Mouse (Mus musculus) heart, postnatal 0 days (tissue): Measurements from ENCODE around the gene Pmp22. TPM values are rescaled to one million over a fixed set of nuclear protein-coding genes. Genes with fewer than 3 reads are reported as not detected.

Experiments used
- ATAC-seq: fragments of 200-750 bp; cut with Nextera tagmentation; 2 replicates; pipeline ENCODE4 v1.8.0; 2017; ENCODE audit warnings: low read depth, moderate number of reproducible peaks, moderate library complexity; ENCODE audit not compliant: insufficient read depth
- DNase-seq: peaks from one replicate; pipeline ENCODE4 v3.0.0-alpha.2; 2016; ENCODE audit warnings: low spot score
- H3K27ac ChIP-seq: fragments of 300-500 bp; sonication (generic); 2 replicates; pipeline ENCODE4 v1.5.1; 2014; ENCODE audit warnings: low read depth, mild to moderate bottlenecking
- H3K27me3 ChIP-seq: fragments of 300-500 bp; sonication (generic); 2 replicates; pipeline ENCODE4 v1.6.1; 2014; ENCODE audit warnings: low read length, mixed read lengths; ENCODE audit not compliant: control insufficient read depth, insufficient read depth
- H3K36me3 ChIP-seq: fragments of 300-500 bp; sonication (generic); replicated peaks from 2 replicates; pipeline ENCODE4 v1.6.1; 2014; ENCODE audit warnings: low read length, mixed read lengths; ENCODE audit not compliant: control insufficient read depth, insufficient read depth
- H3K4me1 ChIP-seq: fragments of 300-500 bp; sonication (generic); 2 replicates; pipeline ENCODE4 v1.6.1; 2014; ENCODE audit warnings: antibody characterized with exemption; ENCODE audit not compliant: control insufficient read depth, insufficient read depth
- H3K4me2 ChIP-seq: fragments of 300-500 bp; sonication (generic); 2 replicates; pipeline ENCODE4 v1.6.1; 2014; ENCODE audit warnings: low read depth, mild to moderate bottlenecking, low read length, moderate library complexity
- H3K4me3 ChIP-seq: fragments of 300-500 bp; sonication (generic); 2 replicates; pipeline ENCODE4 v1.5.1; 2014; ENCODE audit warnings: low read depth, low read length
- H3K9ac ChIP-seq: fragments of 300-500 bp; sonication (generic); replicated peaks from 2 replicates; pipeline ENCODE4 v1.6.1; 2014; ENCODE audit warnings: low read depth, low read length, mixed read lengths
- H3K9me3 ChIP-seq: fragments of 300-500 bp; sonication (generic); replicated peaks from 2 replicates; pipeline ENCODE4 v1.6.1; 2016; ENCODE audit warnings: low read length; ENCODE audit not compliant: control insufficient read depth
- CTCF ChIP-seq: IDR thresholded peaks from 2 replicates; pipeline ENCODE4 v1.5.1; 2016; ENCODE audit warnings: antibody characterized with exemption, control low read depth, low read depth
- EP300 ChIP-seq: IDR thresholded peaks from 2 replicates; pipeline ENCODE4 v1.6.1; 2016; ENCODE audit warnings: antibody characterized with exemption, low read depth
- WGBS: fragments of 180-500 bp; shearing (Covaris S2); extraction: QIAGEN DNeasy Blood & Tissue Kit; methylation state at CpG from one replicate; pipeline ENCODE4 v1.1.7; 2014; 5-methylcytosine and 5-hydroxymethylcytosine counted together
- polyA plus RNA-seq: library from polyadenylated mRNA; unstranded; fragments of >200 nt; fragmentation: Nextera tagmentation; extraction: Ambion mirVana; gene quantifications from 2 replicates; pipeline ENCODE4 v1.2.1, GENCODE M21; 2015
- total RNA-seq: library from RNA; depleted of rRNA; stranded (reverse); fragments of >200 nt; gene quantifications from 2 replicates; pipeline ENCODE4 v1.2.3, GENCODE M21; 2014; ENCODE audit warnings: low replicate concordance

Gene Pmp22
- total and polyA plus RNA-seq, 2 experiments from 2014 or later, result 62.1 to 94.4 TPM

- Histone ChIP-seq H3K36me3 (peaks cover 56% of the 10 kb centered on the region), H3K27me3 (no peaks in the 10 kb centered on the region), H3K9ac (no peak overlapping the region; the same call in 1 of the 2 replicates), H3K4me3 (no peak overlapping the region), H3K9me3 (no peaks in the 10 kb centered on the region), H3K4me2 (peak overlapping the region; percentile 32; the same call in 1 of the 2 replicates), H3K4me1 (peaks cover 19% of the 10 kb centered on the region), H3K27ac (peak overlapping the region; percentile 87)
- 26% methylated on average over 6 of the region's 6 CpGs for WGBS
- ATAC-seq (peak; percentile 47; the same call in 1 of the 2 replicates), DNase-seq (peak; percentile 74)
- TF ChIP-seq CTCF (no peak), EP300 (0 out of 2 replicates have a peak, but pooled peaks have one; percentile 10)
Measured at GRCm38 (mm10) chr11:63136205-63136604, 7.4 kb downstream of the Pmp22 start.

- Histone ChIP-seq H3K9me3 (no peaks in the 10 kb centered on the region), H3K4me3 (no peak overlapping the region), H3K4me2 (no peak overlapping the region), H3K27ac (peak overlapping the region; percentile 87), H3K9ac (no peak overlapping the region), H3K27me3 (no peaks in the 10 kb centered on the region), H3K36me3 (peaks cover 60% of the 10 kb centered on the region), H3K4me1 (peaks cover 19% of the 10 kb centered on the region)
- DNase-seq, result no peak
- WGBS, result 86% methylated on average over 4 of the region's 4 CpGs
- no peak for ATAC-seq
- no peak for TF ChIP-seq CTCF
- TF ChIP-seq EP300, result no peak
Measured at GRCm38 (mm10) chr11:63136836-63137416, 8.1 kb downstream of the Pmp22 start.

DNA sequence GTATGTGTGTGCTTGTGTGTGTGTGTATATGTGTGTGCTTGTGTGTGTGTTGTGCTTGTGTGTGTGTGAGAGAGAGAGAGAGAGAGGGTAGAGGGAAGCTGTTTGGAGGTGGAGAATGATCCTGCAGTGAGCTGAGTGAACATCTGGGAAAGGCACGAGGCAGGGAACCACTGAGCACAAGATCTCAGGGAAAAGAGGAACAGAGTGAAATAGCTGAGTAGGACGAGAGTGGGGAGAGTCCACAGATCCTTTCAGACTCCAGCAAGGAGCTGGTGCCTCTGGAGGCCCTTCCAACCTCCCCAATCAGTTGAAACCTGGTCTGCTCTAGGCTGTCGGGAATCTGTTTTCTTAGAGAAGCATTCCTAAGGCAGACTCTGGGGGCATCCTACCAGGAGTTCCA, 10.0 kb downstream of the Pmp22 start:
- no peaks in the 10 kb centered on the region for H3K27me3 ChIP-seq
- no peak overlapping the region for H3K9ac ChIP-seq
- no peak overlapping the region for H3K4me3 ChIP-seq
- TF ChIP-seq CTCF (no peak), EP300 (no peak)
- WGBS, result 39% methylated on average over 3 of the region's 3 CpGs
- peaks cover 28% of the 10 kb centered on the region for H3K4me1 ChIP-seq
- DNase-seq (no peak), ATAC-seq (no peak)
- no peaks in the 10 kb centered on the region for H3K9me3 ChIP-seq
- no peak overlapping the region for H3K27ac ChIP-seq
- H3K4me2 ChIP-seq, result no peak overlapping the region
- peaks cover 60% of the 10 kb centered on the region for H3K36me3 ChIP-seq

DNA sequence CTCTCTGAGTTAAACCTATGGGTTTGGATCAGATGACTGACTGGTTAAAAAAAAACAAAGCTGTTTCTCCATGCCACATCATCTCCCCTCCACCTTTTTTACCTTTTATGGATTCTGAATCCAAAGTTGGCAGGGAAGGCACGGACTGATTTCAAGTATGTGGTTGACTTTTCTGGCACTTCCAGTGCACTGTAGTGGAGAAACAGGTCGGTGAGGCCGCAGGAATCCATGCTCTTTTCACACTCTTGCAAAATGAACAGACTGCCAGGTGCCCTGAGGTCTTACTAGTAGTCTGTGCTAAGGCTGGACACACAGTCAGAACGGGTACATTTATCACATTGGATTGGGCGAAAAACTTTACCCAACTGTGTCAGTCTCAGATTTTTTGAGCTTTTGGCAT, 13.5 kb downstream of the Pmp22 start:
- Histone ChIP-seq H3K4me1 (peaks cover 25% of the 10 kb centered on the region), H3K4me3 (no peak overlapping the region), H3K9me3 (no peaks in the 10 kb centered on the region), H3K27ac (no peak overlapping the region), H3K9ac (no peak overlapping the region), H3K27me3 (no peaks in the 10 kb centered on the region), H3K36me3 (peaks cover 47% of the 10 kb centered on the region), H3K4me2 (no peak overlapping the region)
- 85% methylated on average over 5 of the region's 5 CpGs for WGBS
- DNase-seq (no peak), ATAC-seq (no peak)
- TF ChIP-seq EP300, result no peak
- no peak for TF ChIP-seq CTCF

DNA sequence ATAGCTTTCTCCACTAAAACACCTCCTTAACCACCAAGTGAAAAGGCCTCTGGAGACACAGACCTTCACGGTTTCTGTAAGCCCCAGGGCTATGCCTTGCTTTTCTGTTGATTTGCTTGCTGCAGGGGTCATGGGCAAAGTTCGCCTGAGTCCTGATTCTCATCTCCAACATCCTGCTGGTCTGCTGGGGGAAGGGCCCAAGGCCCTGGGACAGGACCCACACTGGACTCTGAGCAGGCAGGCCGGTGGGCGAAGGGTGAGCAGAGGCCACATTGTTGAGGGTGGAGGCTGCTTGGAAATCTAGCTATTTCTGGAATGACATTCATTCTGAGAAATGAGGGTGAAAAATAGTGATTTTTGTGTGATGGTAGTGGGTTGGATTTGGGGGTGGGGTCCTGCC, 14.0 kb downstream of the Pmp22 start:
- H3K4me2 ChIP-seq, result no peak overlapping the region
- no peak for TF ChIP-seq CTCF
- TF ChIP-seq EP300, result no peak
- H3K27ac ChIP-seq, result peak overlapping the region; percentile 70; the same call in 1 of the 2 replicates
- H3K27me3 ChIP-seq, result no peaks in the 10 kb centered on the region
- H3K4me1 ChIP-seq, result peaks cover 25% of the 10 kb centered on the region
- no peak overlapping the region for H3K4me3 ChIP-seq
- no peaks in the 10 kb centered on the region for H3K9me3 ChIP-seq
- DNase-seq (no peak), ATAC-seq (no peak)
- peaks cover 42% of the 10 kb centered on the region for H3K36me3 ChIP-seq
- H3K9ac ChIP-seq, result no peak overlapping the region
- WGBS, result 80% methylated on average over 4 of the region's 4 CpGs

DNA sequence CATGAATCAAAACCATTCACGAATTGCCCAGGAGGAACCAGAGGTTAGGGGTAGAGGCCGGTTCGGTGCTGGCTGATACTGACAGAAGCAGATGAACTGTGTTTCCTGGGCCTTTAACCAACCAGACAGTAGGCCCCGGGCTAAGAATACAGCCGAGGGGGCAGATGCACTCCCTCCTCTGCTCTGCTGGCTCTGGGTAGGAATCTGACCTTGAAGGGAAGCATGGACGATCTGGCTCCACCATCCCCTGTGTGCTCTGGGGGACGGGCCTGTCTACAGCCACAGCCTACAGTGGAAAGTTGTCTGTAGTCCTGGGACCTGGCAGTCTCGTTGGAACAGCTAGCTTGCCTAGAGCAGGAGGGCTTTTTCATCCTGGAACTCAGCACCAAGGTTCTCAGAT, 14.7 kb downstream of the Pmp22 start:
- Histone ChIP-seq H3K4me3 (no peak overlapping the region), H3K9ac (no peak overlapping the region; the same call in 1 of the 2 replicates), H3K4me2 (no peak overlapping the region), H3K27me3 (no peaks in the 10 kb centered on the region), H3K4me1 (peaks cover 25% of the 10 kb centered on the region), H3K36me3 (peaks cover 35% of the 10 kb centered on the region), H3K9me3 (no peaks in the 10 kb centered on the region), H3K27ac (peak overlapping the region; percentile 70)
- peak; percentile 46 for DNase-seq
- 38% methylated on average over 8 of the region's 8 CpGs for WGBS
- TF ChIP-seq EP300, result no peak
- peak; percentile 88 for ATAC-seq
